In the genomic region with DNA sequence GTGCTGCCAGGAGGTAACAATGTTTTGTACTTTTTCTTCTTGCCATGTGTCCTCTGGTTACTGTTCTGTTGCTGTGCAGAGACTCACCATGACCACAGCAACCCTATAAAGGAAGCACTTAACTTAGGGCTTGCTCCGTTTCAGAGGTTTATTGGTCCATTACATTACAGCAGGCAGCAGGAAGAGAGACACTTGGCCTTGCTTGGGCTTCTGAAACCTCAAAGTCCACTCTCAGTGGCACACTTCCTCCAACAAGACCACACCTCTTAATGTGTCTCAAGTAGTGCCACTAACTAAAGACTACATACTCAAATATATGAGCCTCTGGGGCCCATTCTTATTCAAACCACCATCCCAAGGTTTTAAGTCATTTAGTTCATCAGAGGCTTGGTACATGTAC, we compare ENCODE assay signal across 31 mouse cellular contexts. TPM values are rescaled to one million over a fixed set of nuclear protein-coding genes. Genes with fewer than 3 reads are reported as not detected.
DNase-seq lines count a peak whose midpoint lies in the region; ATAC-seq and TF ChIP-seq lines count a peak whose summit lies in the region.
"Had no signal": no experiment of that assay in that cellular context is flagged by ENCODE, and none has a peak within 500 bp of the region (broad histone marks: within the 10 kb centered on the region; RNA-seq: fewer than 3 reads in every experiment).

No protein-coding gene starts in this region.

- peaks cover 5% of the 10 kb centered on the region; the same call in 1 of the 2 replicates for H3K36me3 ChIP-seq in intestine, embryonic 16.5 days (ENCODE audit: control insufficient read depth, insufficient read depth, low read length)
- H3K36me3 ChIP-seq in splenic B cell, adult 2 months (ENCODE audit: control insufficient read depth, insufficient read depth, low read length, poor library complexity, severe bottlenecking), result peaks cover 8% of the 10 kb centered on the region; the same call in 1 of the 2 replicates
- H3K36me3 ChIP-seq in embryonic facial prominence, embryonic 10.5 days (replicated peaks), result peaks cover 68% of the 10 kb centered on the region
- H3K36me3 ChIP-seq in hindbrain, postnatal 0 days (ENCODE audit: insufficient read depth, low read length), result no peaks in the 10 kb centered on the region; the same call in 1 of the 2 replicates

- peak; percentile 60 for ATAC-seq in intestine, embryonic 16.5 days
- ATAC-seq in hindbrain, postnatal 0 days, result no peak
- ATAC-seq: activated CD4-positive, CD25-positive, alpha-beta regulatory T cell, adult 4 months; CD4-positive, CD25-positive, alpha-beta regulatory T cell, adult 4 months; forebrain, embryonic 13.5 days; forebrain, embryonic 15.5 days; forebrain, postnatal 0 days; Patski had no signal

- H3K9ac ChIP-seq in intestine, embryonic 16.5 days (ENCODE audit: low read depth, low read length), result no peak overlapping the region
- no peak overlapping the region for H3K9ac ChIP-seq in hindbrain, postnatal 0 days (replicated peaks; ENCODE audit: low read length)
- H3K9ac ChIP-seq: embryonic facial prominence, embryonic 13.5 days; embryonic facial prominence, embryonic 15.5 days; forebrain, embryonic 13.5 days; forebrain, embryonic 15.5 days; forebrain, postnatal 0 days had no signal

- H3K9me3 ChIP-seq in intestine, embryonic 16.5 days (ENCODE audit: control insufficient read depth, low read length), result no peaks in the 10 kb centered on the region
- no peaks in the 10 kb centered on the region for H3K9me3 ChIP-seq in embryonic facial prominence, embryonic 10.5 days
- H3K9me3 ChIP-seq in hindbrain, postnatal 0 days (ENCODE audit: low read length), result no peaks in the 10 kb centered on the region
- H3K9me3 ChIP-seq: embryonic facial prominence, embryonic 13.5 days; embryonic facial prominence, embryonic 15.5 days; forebrain, embryonic 15.5 days; G1E had no signal

- intact Hi-C loops in left cerebral cortex, postnatal 25 days (cut with DNase I), result no loop called here

- no peak for TF ChIP-seq CTCF in hindbrain, postnatal 0 days (IDR thresholded peaks at IDR 0.05; ENCODE audit: low read depth)

- H3K4me1 ChIP-seq in intestine, embryonic 16.5 days (ENCODE audit: control insufficient read depth, insufficient read depth, low read length), result no peaks in the 10 kb centered on the region
- H3K4me1 ChIP-seq in embryonic facial prominence, embryonic 10.5 days, result no peaks in the 10 kb centered on the region
- H3K4me1 ChIP-seq in hindbrain, postnatal 0 days (ENCODE audit: insufficient read depth, low read length), result no peaks in the 10 kb centered on the region
- H3K4me1 ChIP-seq: embryonic facial prominence, embryonic 15.5 days; forebrain, embryonic 13.5 days; forebrain, embryonic 15.5 days had no signal

- DNase-seq in forelimb bud, embryonic 11.5 days (ENCODE audit: low read depth, low spot score), result peak; percentile 14
- peak; percentile 7 for DNase-seq in large intestine, adult 2 months (ENCODE audit: low read depth, low spot score)
- DNase-seq in splenic B cell, adult 2 months (ENCODE audit: low read depth, low spot score), result peak; percentile 4
- DNase-seq in heart, adult 18-20 months, result no peak
- DNase-seq in embryonic facial prominence, embryonic 10.5 days (ENCODE audit: low spot score), result no peak
- no peak for DNase-seq in left cerebral cortex, postnatal 25 days (ENCODE audit: low spot score in 2 of 2)
- no peak for DNase-seq in hindbrain, postnatal 0 days (ENCODE audit: low spot score)
- DNase-seq: adrenal gland, adult 8-10 months; adrenal gland, postnatal 25 days; B cell, adult 2 months; cerebellum, adult 11-12 months; cerebellum, adult 2 months; cerebellum, adult 9-10 months; cerebellum, postnatal 10 days; cerebellum, postnatal 25 days; forebrain, postnatal 0 days had no signal

- H3K27me3 ChIP-seq in intestine, embryonic 16.5 days (replicated peaks; ENCODE audit: control insufficient read depth, insufficient read depth, low read length), result no peaks in the 10 kb centered on the region
- no peaks in the 10 kb centered on the region for H3K27me3 ChIP-seq in splenic B cell, adult 2 months (ENCODE audit: control insufficient read depth, insufficient read depth, low read length, poor library complexity, severe bottlenecking)
- H3K27me3 ChIP-seq in embryonic facial prominence, embryonic 10.5 days (replicated peaks; ENCODE audit: low read depth, poor library complexity, severe bottlenecking), result no peaks in the 10 kb centered on the region
- H3K27me3 ChIP-seq in hindbrain, postnatal 0 days (ENCODE audit: insufficient read depth, low read length), result no peaks in the 10 kb centered on the region
- H3K27me3 ChIP-seq: CH12.LX; embryonic facial prominence, embryonic 13.5 days; embryonic facial prominence, embryonic 15.5 days; forebrain, embryonic 13.5 days; forebrain, embryonic 15.5 days; Patski had no signal

- no peak overlapping the region for H3K4me3 ChIP-seq in intestine, embryonic 16.5 days (ENCODE audit: low read length)
- no peak overlapping the region for H3K4me3 ChIP-seq in embryonic facial prominence, embryonic 10.5 days
- H3K4me3 ChIP-seq in hindbrain, postnatal 0 days (ENCODE audit: low read length), result no peak overlapping the region
- H3K4me3 ChIP-seq: embryonic facial prominence, embryonic 13.5 days; embryonic facial prominence, embryonic 15.5 days; forebrain, embryonic 13.5 days; forebrain, embryonic 15.5 days had no signal

- H3K27ac ChIP-seq in intestine, embryonic 16.5 days (ENCODE audit: low read length), result no peak overlapping the region
- no peak overlapping the region for H3K27ac ChIP-seq in embryonic facial prominence, embryonic 10.5 days (replicated peaks)
- no peak overlapping the region for H3K27ac ChIP-seq in hindbrain, postnatal 0 days
- H3K27ac ChIP-seq: embryonic facial prominence, embryonic 13.5 days; embryonic facial prominence, embryonic 15.5 days; forebrain, embryonic 13.5 days; forebrain, embryonic 15.5 days had no signal

- 41% methylated on average over 1 of the region's 1 CpGs for WGBS in intestine, embryonic 16.5 days
- WGBS in large intestine, adult 2 months, result 16% methylated on average over 1 of the region's 1 CpGs
- 88% methylated on average over 1 of the region's 1 CpGs for WGBS in embryonic facial prominence, embryonic 10.5 days
- 79% methylated on average over 1 of the region's 1 CpGs for WGBS in hindbrain, postnatal 0 days

- H3K4me2 ChIP-seq in intestine, embryonic 16.5 days (ENCODE audit: low read depth, low read length), result no peak overlapping the region
- H3K4me2 ChIP-seq in hindbrain, postnatal 0 days (ENCODE audit: low read depth, low read length), result no peak overlapping the region
- H3K4me2 ChIP-seq: embryonic facial prominence, embryonic 13.5 days; embryonic facial prominence, embryonic 15.5 days; forebrain, embryonic 13.5 days; forebrain, embryonic 15.5 days had no signal

RNA-seq across cellular contexts. Expression of a gene that starts 36.2 kb away (rescaled TPM):
- 35.8 and 36.3 TPM in 2 replicates for polyA plus RNA-seq in intestine, embryonic 16.5 days (2015; fragmentation: Nextera tagmentation; extraction: Ambion mirVana)
- polyA plus RNA-seq in large intestine, adult 2 months (2012; rRNA removed), result 3.7 and 9.2 TPM in 2 replicates
- 10 to 100 TPM; 46.2 to 61.5 TPM for total RNA-seq in heart, adult 18-20 months (2021)
- 69.2 and 71.0 TPM in 2 replicates for polyA plus RNA-seq in embryonic facial prominence, embryonic 10.5 days (2016; fragmentation: Nextera tagmentation; extraction: Ambion mirVana)
- total RNA-seq in left cerebral cortex, postnatal 25 days (2021), result 100 to 1,000 TPM; 106 to 114 TPM
- total RNA-seq in hindbrain, postnatal 0 days (2014; rRNA removed), result 67.7 and 74.4 TPM in 2 replicates
- 65.9 and 66.8 TPM in 2 replicates for polyA plus RNA-seq in hindbrain, postnatal 0 days (2015; fragmentation: Nextera tagmentation; extraction: Ambion mirVana)

RNA-seq across cellular contexts. Expression of a gene that starts 52.0 kb away (rescaled TPM):
- not detected in 2 replicates for polyA plus RNA-seq in intestine, embryonic 16.5 days (2015; fragmentation: Nextera tagmentation; extraction: Ambion mirVana)
- not detected in 2 replicates for polyA plus RNA-seq in large intestine, adult 2 months (2012; rRNA removed)
- not detected for total RNA-seq in heart, adult 18-20 months (2021)
- polyA plus RNA-seq in embryonic facial prominence, embryonic 10.5 days (2016; fragmentation: Nextera tagmentation; extraction: Ambion mirVana), result not detected in 2 replicates
- total RNA-seq in left cerebral cortex, postnatal 25 days (2021), result not detected
- total RNA-seq in hindbrain, postnatal 0 days (2014; rRNA removed), result not detected in 2 replicates
- polyA plus RNA-seq in hindbrain, postnatal 0 days (2015; fragmentation: Nextera tagmentation; extraction: Ambion mirVana), result not detected in 2 replicates
- total RNA-seq: adrenal gland, adult 18-20 months; adrenal gland, adult 8-10 months; adrenal gland, postnatal 25 days; CH12.LX; forebrain, postnatal 0 days; G1E had no signal
- polyA plus RNA-seq: activated CD4-positive, CD25-positive, alpha-beta regulatory T cell, adult 4 months; CD4-positive, CD25-positive, alpha-beta regulatory T cell, adult 4 months; cerebellum, adult 2 months; cortical plate, adult 2 months; embryonic facial prominence, embryonic 11.5 days; embryonic facial prominence, embryonic 13.5 days; embryonic facial prominence, embryonic 15.5 days; forebrain, embryonic 11.5 days; forebrain, embryonic 13.5 days; forebrain, embryonic 15.5 days; forebrain, postnatal 0 days; frontal cortex, adult 2 months; G1E; Patski had no signal

Comparison
In these comparisons a context has a peak if more than half of its experiments do, and no peak if none do; other contexts are left out.
1. DNase-seq: peak in forelimb bud, embryonic 11.5 days (single experiment), large intestine, adult 2 months (single experiment) and splenic B cell, adult 2 months (single experiment); none in heart, adult 18-20 months (0 of 2), embryonic facial prominence, embryonic 10.5 days (single experiment), left cerebral cortex, postnatal 25 days (0 of 2) and hindbrain, postnatal 0 days (single experiment).